Mouse (Mus musculus): ENCODE results near the gene Hsp90b1. TPM values are rescaled to one million over a fixed set of nuclear protein-coding genes. Genes with fewer than 3 reads are reported as not detected.

Gene Hsp90b1
- polyA plus RNA-seq (2014; fragmentation: Illumina TruSeq; extraction: RNeasy Lipid Tissue Mini Kit (QIAGEN cat#74804); ENCODE audit: low read depth, low replicate concordance): 2,250 TPM

GRCm38 (mm10) chr10:86705318-86705921 is at the start of gene Hsp90b1, which contains the start of gene Ttc41:
Hsp90b1 (minus strand) TSS chr10:86705509.
Ttc41 (plus strand) TSS chr10:86705811.

Other genes with a start within 250 kb of the Hsp90b1 start
- gene Syn3, start 206.6 kb downstream of the Hsp90b1 start, polyA plus RNA-seq (2014; fragmentation: Illumina TruSeq; extraction: RNeasy Lipid Tissue Mini Kit (QIAGEN cat#74804); ENCODE audit: low read depth, low replicate concordance): 0.29 TPM
- 5.5 TPM for gene Ttc41, start 302 bp upstream of the Hsp90b1 start, polyA plus RNA-seq (2014; fragmentation: Illumina TruSeq; extraction: RNeasy Lipid Tissue Mini Kit (QIAGEN cat#74804); ENCODE audit: low read depth, low replicate concordance)
- gene Gm49358, start 58.5 kb upstream of the Hsp90b1 start, polyA plus RNA-seq (2014; fragmentation: Illumina TruSeq; extraction: RNeasy Lipid Tissue Mini Kit (QIAGEN cat#74804); ENCODE audit: low read depth, low replicate concordance): 24.5 TPM
- 28.8 TPM for gene Nt5dc3, start 73.5 kb upstream of the Hsp90b1 start, polyA plus RNA-seq (2014; fragmentation: Illumina TruSeq; extraction: RNeasy Lipid Tissue Mini Kit (QIAGEN cat#74804); ENCODE audit: low read depth, low replicate concordance)

Measured in adrenal gland, adult 10 weeks (tissue).